Mouse (Mus musculus) ES-Bruce4 (cell line): ENCODE data around the gene Gm10803.

Experiments
- CTCF ChIP-seq: IDR thresholded peaks from one replicate; pipeline ENCODE4 v1.8.1; 2011; ENCODE audit warnings: low read depth, low read length
- POLR2A ChIP-seq: IDR thresholded peaks from one replicate; pipeline ENCODE4 v1.8.1; 2011; ENCODE audit warnings: low read length; ENCODE audit not compliant: insufficient read depth

DNA sequence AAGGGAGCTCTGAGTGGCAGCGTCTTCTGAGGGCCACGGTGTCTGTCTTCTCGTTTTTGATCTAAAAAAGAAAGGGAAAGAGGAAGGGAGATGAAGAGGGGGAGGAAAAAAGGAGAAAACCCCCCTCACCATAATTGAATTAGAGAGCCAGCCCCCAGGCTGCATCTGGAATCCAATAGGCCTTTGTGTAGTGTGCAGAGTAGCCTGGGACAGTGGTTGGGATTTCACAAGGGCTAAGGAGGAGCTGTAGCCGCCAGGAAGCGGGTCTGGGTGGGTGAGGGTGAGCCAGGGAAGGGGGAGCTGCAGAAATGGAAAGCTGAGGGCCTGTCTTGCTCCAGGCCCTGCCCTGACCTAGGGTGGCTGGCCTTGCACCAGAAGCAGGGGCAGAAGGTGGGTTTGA, 6.5 kb upstream of the Gm10803 start:
- TF ChIP-seq POLR2A: no peak
- no peak for TF ChIP-seq CTCF
